Mouse (Mus musculus) retina, adult 2 months (tissue): ENCODE measurements around the gene Eln.

Source experiments
- DNase-seq: peaks from one replicate; pipeline ENCODE4 v3.0.0-alpha.2; 2012; ENCODE audit warnings: low read depth, low spot score

Gene Eln

GRCm38 (mm10) chr5:134686541-134686940, 60.6 kb downstream of the Eln start:
- DNase-seq, result no peak

GRCm38 (mm10) chr5:134684398-134684797, 62.7 kb downstream of the Eln start:
- no peak for DNase-seq

- DNase-seq, result no peak
These were observed 63.3 kb downstream of the Eln start for GRCm38 (mm10) chr5:134683813-134684212.

GRCm38 (mm10) chr5:134680238-134680637, 66.9 kb downstream of the Eln start:
- DNase-seq, result no peak

- no peak for DNase-seq
These were observed 68.1 kb downstream of the Eln start for GRCm38 (mm10) chr5:134678827-134679546.

GRCm38 (mm10) chr5:134678031-134678430, 69.1 kb downstream of the Eln start:
- DNase-seq, result no peak

- DNase-seq, result no peak
These were observed 69.6 kb downstream of the Eln start for GRCm38 (mm10) chr5:134677491-134677890.

- no peak for DNase-seq
These were observed 71.0 kb downstream of the Eln start for GRCm38 (mm10) chr5:134675956-134676759.

- no peak for DNase-seq
These were observed 72.1 kb downstream of the Eln start for GRCm38 (mm10) chr5:134674977-134675376.

- DNase-seq, result no peak
These were observed 74.5 kb downstream of the Eln start for GRCm38 (mm10) chr5:134672611-134673010.

GRCm38 (mm10) chr5:134672198-134672516, 75.0 kb downstream of the Eln start:
- DNase-seq, result no peak

- no peak for DNase-seq
These were observed 75.6 kb downstream of the Eln start for GRCm38 (mm10) chr5:134671335-134672197.

- DNase-seq, result no peak
These were observed 78.0 kb downstream of the Eln start for GRCm38 (mm10) chr5:134669001-134669708.

GRCm38 (mm10) chr5:134668495-134668894, 78.6 kb downstream of the Eln start:
- DNase-seq, result no peak

GRCm38 (mm10) chr5:134656708-134657107, 90.4 kb downstream of the Eln start:
- no peak for DNase-seq
